Mouse (Mus musculus): Measurements from ENCODE around the gene Dhrs13.

GRCm38 (mm10) chr11:78072425-78073130 lies 40.5 kb downstream of the Dhrs13 start:
- no peak for TF ChIP-seq EP300 (IDR thresholded peaks at IDR 0.05; ENCODE audit: low read depth)
- no peak for TF ChIP-seq CTCF (IDR thresholded peaks at IDR 0.05; ENCODE audit: low read depth)

All from heart, postnatal 0 days (tissue).